Mouse (Mus musculus): ENCODE measurements around the gene Gm21698. TPM values are rescaled to one million over a fixed set of nuclear protein-coding genes. Genes with fewer than 3 reads are reported as not detected.
"Not testable (repeated sequence)": the region's sequence is repeated elsewhere in the genome, so short reads cannot be mapped to it uniquely, and the experiment has no call there.

Gm21698 gene
- polyA plus RNA-seq, 1 experiment from 2014 or later, result not detected

GRCm38 (mm10) chr5:25945391-25945790 is 43.1 kb downstream of the Gm21698 start:
- ATAC-seq; H3K9ac ChIP-seq (ENCODE audit: low read depth, low read length); H3K27ac ChIP-seq (ENCODE audit: low read length); H3K4me3 ChIP-seq (ENCODE audit: low read length); H3K9me3 ChIP-seq (ENCODE audit: control insufficient read depth, low read length); H3K4me2 ChIP-seq (ENCODE audit: low read depth, low read length); H3K4me1 ChIP-seq (ENCODE audit: control insufficient read depth, insufficient read depth, low read length); H3K27me3 ChIP-seq (replicated peaks; ENCODE audit: control insufficient read depth, insufficient read depth, low read length); H3K36me3 ChIP-seq (ENCODE audit: control insufficient read depth, insufficient read depth, low read length): not testable (repeated sequence)
- WGBS, result 81% methylated on average over 2 of the region's 2 CpGs

GRCm38 (mm10) chr5:25942281-25942680 is 46.2 kb downstream of the Gm21698 start, which contains the start of gene Gm21663:
Gene Gm21663, minus strand, starts transcription at chr5:25942381.
- H3K9ac ChIP-seq (ENCODE audit: low read depth, low read length); H3K36me3 ChIP-seq (ENCODE audit: control insufficient read depth, insufficient read depth, low read length); H3K27me3 ChIP-seq (replicated peaks; ENCODE audit: control insufficient read depth, insufficient read depth, low read length); ATAC-seq; H3K4me2 ChIP-seq (ENCODE audit: low read depth, low read length); H3K4me3 ChIP-seq (ENCODE audit: low read length); H3K9me3 ChIP-seq (ENCODE audit: control insufficient read depth, low read length); H3K27ac ChIP-seq (ENCODE audit: low read length); H3K4me1 ChIP-seq (ENCODE audit: control insufficient read depth, insufficient read depth, low read length): not testable (repeated sequence)
- 43% methylated on average over 2 of the region's 2 CpGs for WGBS

Other genes starting within 250 kb of the Gm21698 start
- gene Actr3b, start 228.7 kb downstream of the Gm21698 start, polyA plus RNA-seq (2015; fragmentation: Nextera tagmentation; extraction: Ambion mirVana), result 1.7 and 2.6 TPM in 2 replicates
- not detected in 2 replicates for gene Gm21663, start 46.3 kb downstream of the Gm21698 start, polyA plus RNA-seq (2015; fragmentation: Nextera tagmentation; extraction: Ambion mirVana)
- gene Gm21671, start 34.2 kb downstream of the Gm21698 start, polyA plus RNA-seq (2015; fragmentation: Nextera tagmentation; extraction: Ambion mirVana), result not detected in 2 replicates
- not detected in 2 replicates for gene Gm21680, start 16.0 kb downstream of the Gm21698 start, polyA plus RNA-seq (2015; fragmentation: Nextera tagmentation; extraction: Ambion mirVana)
- gene Gm1979, start 16.1 kb upstream of the Gm21698 start, polyA plus RNA-seq (2015; fragmentation: Nextera tagmentation; extraction: Ambion mirVana), result not detected in 2 replicates
- not detected in 2 replicates for gene Gm5862, start 34.3 kb upstream of the Gm21698 start, polyA plus RNA-seq (2015; fragmentation: Nextera tagmentation; extraction: Ambion mirVana)
- gene Speer4a, start 50.9 kb upstream of the Gm21698 start, polyA plus RNA-seq (2015; fragmentation: Nextera tagmentation; extraction: Ambion mirVana), result not detected in 2 replicates
- gene Gm7347, start 69.9 kb upstream of the Gm21698 start, polyA plus RNA-seq (2015; fragmentation: Nextera tagmentation; extraction: Ambion mirVana), result not detected in 2 replicates
- not detected in 2 replicates for gene Gm10471, start 100.6 kb upstream of the Gm21698 start, polyA plus RNA-seq (2015; fragmentation: Nextera tagmentation; extraction: Ambion mirVana)
- not detected in 2 replicates for gene 5031410I06Rik, start 116.7 kb upstream of the Gm21698 start, polyA plus RNA-seq (2015; fragmentation: Nextera tagmentation; extraction: Ambion mirVana)
- not detected in 2 replicates for gene Gm10220, start 132.8 kb upstream of the Gm21698 start, polyA plus RNA-seq (2015; fragmentation: Nextera tagmentation; extraction: Ambion mirVana)